Mouse (Mus musculus): ENCODE results near the gene Rab34. TPM values are rescaled to one million over a fixed set of nuclear protein-coding genes. Genes with fewer than 3 reads are reported as not detected.

Gene Rab34
- total RNA-seq (2021), result 100 to 1,000 TPM; 120 to 124 TPM
- long read RNA-seq, experiment 1, transcript Rab34-201 (11 exons, 1,368 nt), result minor isoform, 34 of 230 reads
- long read RNA-seq, experiment 1, transcript Rab34-203 (10 exons, 1,685 nt), result major isoform, 99 of 230 reads
- long read RNA-seq, experiment 1, partial matches to known transcripts, result 74 of 230 reads
- long read RNA-seq, experiment 1, other reads (novel, unspliced or antisense), result 23 of 230 reads
- long read RNA-seq, experiment 2, transcript Rab34-201 (11 exons, 1,368 nt), result minor isoform, 49 of 274 reads
- long read RNA-seq, experiment 2, transcript Rab34-203 (10 exons, 1,685 nt), result major isoform, 125 of 274 reads
- long read RNA-seq, experiment 2, partial matches to known transcripts, result 58 of 274 reads
- long read RNA-seq, experiment 2, other reads (novel, unspliced or antisense), result 39 of 274 reads

GRCm38 (mm10) chr11:78188331-78189233 lies at the start of gene Rab34:
Gene Rab34 (plus strand): TSS chr11:78188430.
- DNase-seq (ENCODE audit: low spot score in 2 of 2), result peak; percentile 62 to 70

- no peak for DNase-seq (ENCODE audit: low spot score in 2 of 2)
Observed at GRCm38 (mm10) chr11:78140665-78141064, 47.6 kb upstream of the Rab34 start.

GRCm38 (mm10) chr11:78143520-78143919 lies 44.7 kb upstream of the Rab34 start:
- no peak for DNase-seq (ENCODE audit: low spot score in 2 of 2)

- DNase-seq (ENCODE audit: low spot score in 2 of 2), result no peak
Observed at GRCm38 (mm10) chr11:78146168-78146567, 42.1 kb upstream of the Rab34 start.

- no peak for DNase-seq (ENCODE audit: low spot score in 2 of 2)
Observed at GRCm38 (mm10) chr11:78146707-78147543, 41.3 kb upstream of the Rab34 start.

- no peak for DNase-seq (ENCODE audit: low spot score in 2 of 2)
Observed at GRCm38 (mm10) chr11:78151161-78151560, 37.1 kb upstream of the Rab34 start.

- no peak for DNase-seq (ENCODE audit: low spot score in 2 of 2)
Observed at GRCm38 (mm10) chr11:78152299-78153231, 35.7 kb upstream of the Rab34 start.

- no peak for DNase-seq (ENCODE audit: low spot score in 2 of 2)
Observed at GRCm38 (mm10) chr11:78153778-78154177, 34.5 kb upstream of the Rab34 start.

- no peak for DNase-seq (ENCODE audit: low spot score in 2 of 2)
Observed at GRCm38 (mm10) chr11:78155674-78156073, 32.6 kb upstream of the Rab34 start.

GRCm38 (mm10) chr11:78156156-78156699 lies 32.0 kb upstream of the Rab34 start:
- DNase-seq (ENCODE audit: low spot score in 2 of 2), result no peak

- no peak for DNase-seq (ENCODE audit: low spot score in 2 of 2)
Observed at GRCm38 (mm10) chr11:78159096-78159495, 29.1 kb upstream of the Rab34 start.

- no peak for DNase-seq (ENCODE audit: low spot score in 2 of 2)
Observed at GRCm38 (mm10) chr11:78159557-78159956, 28.7 kb upstream of the Rab34 start.

- no peak for DNase-seq (ENCODE audit: low spot score in 2 of 2)
Observed at GRCm38 (mm10) chr11:78160171-78160570, 28.1 kb upstream of the Rab34 start.

GRCm38 (mm10) chr11:78160675-78161074 lies 27.6 kb upstream of the Rab34 start:
- DNase-seq (ENCODE audit: low spot score in 2 of 2), result no peak

GRCm38 (mm10) chr11:78161169-78161568 lies 27.1 kb upstream of the Rab34 start:
- DNase-seq (ENCODE audit: low spot score in 2 of 2), result no peak

GRCm38 (mm10) chr11:78161968-78162367 lies 26.3 kb upstream of the Rab34 start:
- DNase-seq (ENCODE audit: low spot score in 2 of 2), result no peak

- no peak for DNase-seq (ENCODE audit: low spot score in 2 of 2)
Observed at GRCm38 (mm10) chr11:78162504-78162903, 25.7 kb upstream of the Rab34 start.

- no peak for DNase-seq (ENCODE audit: low spot score in 2 of 2)
Observed at GRCm38 (mm10) chr11:78163045-78163444, 25.2 kb upstream of the Rab34 start.

GRCm38 (mm10) chr11:78163681-78164603 lies 24.3 kb upstream of the Rab34 start:
- no peak for DNase-seq (ENCODE audit: low spot score in 2 of 2)

All from adrenal gland, postnatal 4 days (tissue).